Mouse (Mus musculus): ENCODE measurements at regions not wholly inside any gene's neighbourhood (a gene's known extent, or its start where the extent isn't known, plus 50 kb on each side); places are given as distances from the start of the nearest gene placed in this dataset.

DNA sequence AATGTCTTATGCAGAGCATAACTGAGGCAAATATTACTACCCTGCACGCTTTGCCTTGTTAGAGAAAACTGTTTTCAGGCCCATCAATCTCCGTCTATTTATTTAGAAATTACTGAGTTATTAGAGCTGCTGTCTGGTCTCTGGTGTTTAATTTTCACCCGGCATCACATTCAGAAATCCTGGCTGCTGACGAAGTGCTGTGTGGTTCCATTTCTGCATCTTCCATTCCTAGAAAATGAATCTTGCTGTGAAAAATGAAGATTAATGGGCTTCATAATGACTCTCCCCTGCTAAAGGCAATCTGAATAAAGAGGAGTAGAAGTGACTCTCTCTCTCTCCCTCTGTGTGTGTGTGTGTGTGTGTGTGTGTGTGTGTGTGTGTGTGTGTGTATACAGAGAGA, 1199.8 kb downstream of the Mat2b start:
- TF ChIP-seq POLR2A (IDR thresholded peaks at IDR 0.05; ENCODE audit: low read depth, low read length) = no peak
- TF ChIP-seq CTCF (IDR thresholded peaks at IDR 0.05; ENCODE audit: extremely low read depth, insufficient read length, insufficient replicate concordance, low read depth, low read length) = no peak

All from small intestine, adult 2 months (tissue).